Mouse (Mus musculus): Measurements from ENCODE around the gene Olfr727.

Gene Olfr727

DNA sequence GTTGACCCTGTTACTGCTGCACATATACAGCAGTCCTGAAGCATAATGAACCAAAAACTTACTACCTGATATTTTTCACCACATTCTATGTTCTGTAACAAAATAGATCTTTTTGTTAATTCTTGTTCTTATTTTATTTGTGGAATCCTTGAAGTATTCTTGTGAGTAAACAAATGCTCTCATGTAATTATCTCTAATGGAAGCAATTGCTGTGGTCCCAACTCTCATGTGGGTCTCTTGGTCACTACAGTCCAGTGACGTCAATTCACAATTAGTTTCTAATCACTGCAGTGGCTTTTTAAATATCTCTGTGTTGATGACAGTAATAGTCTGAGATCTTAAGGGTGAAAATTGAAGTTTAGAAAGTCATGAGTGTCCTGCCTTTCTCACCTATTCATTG, at the start of gene Olfr727:
Gene Olfr727 (plus strand): TSS at position 301 of the 400 bp plus-strand sequence.
- no peak for DNase-seq (ENCODE audit: low read depth, low spot score)

DNA sequence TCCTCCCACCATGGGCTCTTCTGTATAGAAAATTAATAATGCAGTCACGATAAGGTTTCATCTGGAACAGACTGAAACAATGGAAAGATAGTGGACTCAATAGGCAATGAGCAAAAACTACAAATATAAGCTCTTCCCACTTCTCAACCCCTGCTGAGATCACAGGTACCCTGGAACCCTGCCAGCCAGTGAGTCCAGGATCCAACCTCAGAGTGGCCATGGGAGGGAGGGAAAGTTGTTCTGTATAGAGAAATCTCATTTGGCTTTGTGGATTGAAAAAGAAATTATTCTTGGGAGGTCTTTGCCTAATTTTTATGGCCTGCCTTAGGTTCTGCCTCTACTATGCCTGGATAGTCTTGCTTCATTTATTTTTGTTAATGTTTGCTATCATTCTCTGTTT, 32.1 kb upstream of the Olfr727 start, which contains the start of gene Olfr726:
Gene Olfr726 (minus strand): TSS at position 101 of the 400 bp plus-strand sequence.
- DNase-seq (ENCODE audit: low read depth, low spot score), result no peak

DNA sequence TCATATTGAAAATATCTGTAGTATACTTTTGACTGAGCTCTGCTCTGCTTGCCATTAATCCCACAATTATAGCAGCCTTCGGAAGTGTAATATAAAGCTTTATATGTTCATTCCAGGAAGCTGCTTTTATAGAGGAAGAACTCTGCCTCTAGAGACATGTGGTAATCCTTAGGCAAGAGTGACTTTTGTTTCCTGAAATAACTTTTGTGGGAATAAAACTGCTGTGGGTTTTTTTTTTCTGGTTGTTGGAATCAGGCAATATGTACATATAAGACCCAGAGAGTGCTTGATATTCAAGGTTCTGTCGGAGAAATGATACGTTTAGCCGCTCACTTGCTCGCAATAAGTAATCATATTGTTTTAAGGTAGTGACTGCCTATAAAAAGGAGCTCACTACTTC, 19.6 kb downstream of the Olfr727 start, which contains the start of gene Olfr728:
Gene Olfr728 (minus strand): TSS at position 101 of the 400 bp plus-strand sequence.
- DNase-seq (ENCODE audit: low read depth, low spot score), result no peak

DNA sequence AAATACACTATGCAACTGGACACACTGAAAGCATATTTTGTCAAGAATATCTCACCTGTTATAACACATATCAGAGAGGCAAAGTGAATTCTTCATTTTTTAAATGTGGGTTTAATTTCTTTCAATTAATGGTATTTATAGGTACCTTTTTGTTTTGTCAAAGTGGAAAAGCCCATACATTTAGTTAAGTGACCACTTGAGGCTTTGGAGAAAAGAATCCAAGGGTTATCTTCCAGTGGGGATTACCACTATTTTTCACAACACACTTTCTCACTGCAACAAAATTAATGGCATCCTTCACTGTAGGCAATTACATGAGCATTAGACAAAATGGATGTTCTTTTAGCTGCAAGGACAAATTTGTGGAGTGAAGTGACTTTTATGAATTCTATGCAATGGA, 29.8 kb downstream of the Olfr727 start, which contains the start of gene Olfr729:
Gene Olfr729 (minus strand): TSS at position 101 of the 400 bp plus-strand sequence.
- DNase-seq (ENCODE audit: low read depth, low spot score), result no peak

Data from retina, postnatal 7 days (tissue).